Mouse (Mus musculus) small intestine, adult 2 months (tissue): ENCODE results near the gene Naaladl2.

Experiments
- CTCF ChIP-seq: fragments of 200-500 bp; IDR thresholded peaks from 2 replicates; pipeline ENCODE4 v1.5.1; 2012; ENCODE audit warnings: low read depth, mild to moderate bottlenecking, control low read depth, inconsistent platforms, low read length, moderate library complexity, mixed read lengths; ENCODE audit not compliant: insufficient replicate concordance, insufficient read length; ENCODE audit errors: extremely low read depth
- POLR2A ChIP-seq: fragments of 200-500 bp; IDR thresholded peaks from 2 replicates; pipeline ENCODE4 v1.6.1; 2012; ENCODE audit warnings: low read depth, mild to moderate bottlenecking, control low read depth, inconsistent platforms, low read length, moderate library complexity

DNA sequence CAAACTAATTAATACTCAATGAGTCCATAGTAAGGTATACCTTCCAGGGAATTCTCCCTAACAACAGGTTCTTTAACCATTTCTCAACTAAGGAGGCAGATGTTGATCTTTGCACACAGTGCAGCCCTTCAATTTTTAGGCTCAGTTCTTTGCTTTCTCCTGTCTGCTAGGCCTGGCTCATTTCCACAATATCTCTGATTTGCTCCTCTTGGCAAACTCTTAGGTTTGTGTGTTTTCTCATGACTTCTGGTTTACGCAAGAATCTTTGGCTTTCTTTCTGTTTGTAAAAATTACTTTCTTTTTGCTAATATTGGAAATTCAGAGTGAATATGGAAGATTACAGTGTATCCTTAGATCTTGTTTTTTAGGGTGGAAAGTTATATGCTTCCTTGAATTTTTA is 1385.3 kb downstream of the Naaladl2 start:
- no peak for TF ChIP-seq POLR2A
- TF ChIP-seq CTCF = no peak
